Mouse (Mus musculus) heart, adult 2 months (tissue): ENCODE measurements at regions not wholly inside any gene's neighbourhood (a gene's known extent, or its start where the extent isn't known, plus 50 kb on each side); places are given as distances from the start of the nearest gene placed in this dataset.

Experiments
- DNase-seq, 2 experiments: peaks; one replicate each; pipeline ENCODE4 v3.0.0; 2021
- H3K27ac ChIP-seq: fragments of 200-600 bp; 2 replicates; pipeline ENCODE4 v1.8.1; 2022
- H3K27me3 ChIP-seq: fragments of 200-500 bp; 2 replicates; pipeline ENCODE4 v1.6.1; 2012; ENCODE audit warnings: mild to moderate bottlenecking, low read length, inconsistent platforms, mixed read lengths; ENCODE audit not compliant: control insufficient read depth, insufficient read depth
- H3K36me3 ChIP-seq: fragments of 200-500 bp; 2 replicates; pipeline ENCODE4 v1.6.1; 2012; ENCODE audit warnings: low read length, inconsistent platforms; ENCODE audit not compliant: control insufficient read depth, insufficient read depth
- H3K4me1 ChIP-seq: fragments of 200-500 bp; 2 replicates; pipeline ENCODE4 v1.6.1; 2011; ENCODE audit warnings: low read length; ENCODE audit not compliant: control insufficient read depth, insufficient read depth
- H3K4me3 ChIP-seq: fragments of 200-600 bp; 2 replicates; pipeline ENCODE4 v1.8.1; 2022
- H3K79me2 ChIP-seq: fragments of 200-500 bp; replicated peaks from 2 replicates; pipeline ENCODE4 v1.6.1; 2012; ENCODE audit warnings: mild to moderate bottlenecking, inconsistent platforms, low read length, moderate library complexity, mixed read lengths; ENCODE audit not compliant: control insufficient read depth, insufficient read depth
- H3K9ac ChIP-seq: fragments of 200-500 bp; 2 replicates; pipeline ENCODE4 v1.6.1; 2012; ENCODE audit warnings: low read depth, mild to moderate bottlenecking, control low read depth, inconsistent platforms, low read length, mixed read lengths
- CTCF ChIP-seq: fragments of 200-600 bp; IDR thresholded peaks from 2 replicates; pipeline ENCODE4 v1.8.1; 2022; ENCODE audit warnings: antibody characterized with exemption, mild to moderate bottlenecking, moderate library complexity
- EP300 ChIP-seq: fragments of 200-500 bp; IDR thresholded peaks from 2 replicates; pipeline ENCODE4 v1.6.1; 2011; ENCODE audit warnings: low read depth, low read length, control low read depth; ENCODE audit not compliant: insufficient read depth
- POLR2A ChIP-seq: fragments of 200-500 bp; IDR thresholded peaks from 2 replicates; pipeline ENCODE4 v1.6.1; 2011; ENCODE audit warnings: mild to moderate bottlenecking, low read depth, low read length, control low read depth; ENCODE audit not compliant: insufficient read depth
- WGBS: fragments of 180-500 bp; shearing (Covaris S2); methylation state at CpG from one replicate; pipeline ENCODE4 v1.1.7; 2018; 5-methylcytosine and 5-hydroxymethylcytosine counted together
- intact Hi-C: fragments of 180-260 bp; cut with DNase I; formaldehyde crosslinking; loops from one replicate; pipeline ENCODE4 v1.15.1; 2025

- intact Hi-C loops = loop anchor here (2.0 to 5.0 kb wide), 3 partner anchors 20 to 350 kb away; no protein-coding TSS in a partner anchor
- peak in 1 of 2 experiments; percentile 48 for DNase-seq
- 38% methylated on average over 2 of the region's 2 CpGs for WGBS
Measured at GRCm38 (mm10) chr13:44067244-44067643, 282.7 kb downstream of the Cd83 start.

GRCm38 (mm10) chr13:44068951-44069350 is 284.4 kb downstream of the Cd83 start:
- intact Hi-C loops = loop anchor here (5.0 kb wide), 1 partner anchor 348 kb away; no protein-coding TSS in a partner anchor
- no peak for DNase-seq
- WGBS = 91% methylated on average over 5 of the region's 5 CpGs

More at GRCm38 (mm10) chr13:44067244-44067643, 282.7 kb downstream of the Cd83 start:
- no peak overlapping the region for H3K4me3 ChIP-seq
- peaks cover 26% of the 10 kb centered on the region for H3K4me1 ChIP-seq
- H3K9ac ChIP-seq = no peak overlapping the region
- peak; percentile 49; the same call in 1 of the 2 replicates for TF ChIP-seq POLR2A
- peak; percentile 63; the same call in 1 of the 2 replicates for TF ChIP-seq EP300
- TF ChIP-seq CTCF = no peak
- H3K27ac ChIP-seq = peak overlapping the region; percentile 85
- no peaks in the 10 kb centered on the region for H3K79me2 ChIP-seq
- H3K27me3 ChIP-seq = no peaks in the 10 kb centered on the region
- peaks cover 16% of the 10 kb centered on the region for H3K36me3 ChIP-seq

DNA sequence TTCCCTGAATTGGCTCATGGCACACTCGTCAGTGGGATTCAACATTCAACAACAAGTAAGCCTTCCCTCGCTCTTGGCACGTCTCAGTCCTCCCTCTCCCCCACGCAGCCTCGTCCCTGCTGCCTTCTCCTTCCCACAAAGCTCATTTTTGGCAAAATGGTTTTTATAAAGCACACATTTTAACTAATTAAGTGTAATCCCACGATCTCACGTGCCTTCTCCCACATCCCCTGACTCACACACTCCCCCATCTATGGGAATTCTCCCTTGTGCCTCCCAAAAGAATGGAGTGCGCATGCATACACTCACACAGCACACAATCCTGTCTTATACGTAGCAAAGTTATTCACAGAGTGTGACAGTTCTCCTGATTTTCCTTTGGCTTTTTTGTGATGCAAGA is 288.5 kb downstream of the Cd83 start:
- Histone ChIP-seq H3K27ac (no peak overlapping the region), H3K4me3 (no peak overlapping the region), H3K4me1 (peaks cover 1% of the 10 kb centered on the region), H3K36me3 (no peaks in the 10 kb centered on the region), H3K9ac (no peak overlapping the region), H3K79me2 (no peaks in the 10 kb centered on the region), H3K27me3 (no peaks in the 10 kb centered on the region)
- no peak for DNase-seq
- WGBS = 75% methylated on average over 9 of the region's 9 CpGs
- TF ChIP-seq EP300 = no peak
- TF ChIP-seq CTCF = no peak
- no peak for TF ChIP-seq POLR2A
- intact Hi-C loops = loop anchor here (5.0 kb wide), 1 partner anchor 44 kb away; no protein-coding TSS in a partner anchor

More at GRCm38 (mm10) chr13:44068951-44069350, 284.4 kb downstream of the Cd83 start:
- peaks cover 16% of the 10 kb centered on the region for H3K36me3 ChIP-seq
- TF ChIP-seq CTCF (no peak), POLR2A (no peak), EP300 (no peak)
- no peak overlapping the region for H3K27ac ChIP-seq
- H3K79me2 ChIP-seq = no peaks in the 10 kb centered on the region
- H3K27me3 ChIP-seq = no peaks in the 10 kb centered on the region
- no peak overlapping the region for H3K9ac ChIP-seq
- peaks cover 22% of the 10 kb centered on the region for H3K4me1 ChIP-seq
- no peak overlapping the region for H3K4me3 ChIP-seq

- TF ChIP-seq POLR2A (no peak), EP300 (no peak), CTCF (no peak)
- no peak for DNase-seq
- Histone ChIP-seq H3K4me1 (no peaks in the 10 kb centered on the region), H3K27me3 (no peaks in the 10 kb centered on the region), H3K27ac (no peak overlapping the region), H3K4me3 (no peak overlapping the region), H3K36me3 (no peaks in the 10 kb centered on the region), H3K9ac (no peak overlapping the region), H3K79me2 (no peaks in the 10 kb centered on the region)
- intact Hi-C loops = loop anchor here (5.0 kb wide), 1 partner anchor 43 kb away; no protein-coding TSS in a partner anchor
- 62% methylated on average over 9 of the region's 9 CpGs for WGBS
Measured at GRCm38 (mm10) chr13:44074172-44074571, 289.6 kb downstream of the Cd83 start.

- H3K27me3 ChIP-seq = no peaks in the 10 kb centered on the region
- no peak overlapping the region for H3K27ac ChIP-seq
- no peaks in the 10 kb centered on the region for H3K4me1 ChIP-seq
- H3K4me3 ChIP-seq = no peak overlapping the region
- TF ChIP-seq POLR2A (no peak), EP300 (no peak), CTCF (no peak)
- no peak for DNase-seq
- 89% methylated on average over 10 of the region's 10 CpGs for WGBS
- H3K9ac ChIP-seq = no peak overlapping the region
- H3K36me3 ChIP-seq = no peaks in the 10 kb centered on the region
- intact Hi-C loops = no loop called here
- no peaks in the 10 kb centered on the region for H3K79me2 ChIP-seq
Measured at GRCm38 (mm10) chr13:44077022-44077421, 292.4 kb downstream of the Cd83 start.

- no peak overlapping the region for H3K4me3 ChIP-seq
Measured at GRCm38 (mm10) chr13:44085621-44086510, 301.3 kb downstream of the Cd83 start.

More at GRCm38 (mm10) chr13:44085621-44086510, 301.3 kb downstream of the Cd83 start:
- Histone ChIP-seq H3K4me1 (no peaks in the 10 kb centered on the region), H3K27ac (no peak overlapping the region), H3K9ac (no peak overlapping the region), H3K27me3 (no peaks in the 10 kb centered on the region), H3K36me3 (no peaks in the 10 kb centered on the region), H3K79me2 (no peaks in the 10 kb centered on the region)
- no peak for DNase-seq
- WGBS = 56% methylated on average over 10 of the region's 10 CpGs
- TF ChIP-seq CTCF (no peak), EP300 (no peak), POLR2A (no peak)
- intact Hi-C loops = no loop called here
